Mouse (Mus musculus) spleen, postnatal 14 days (tissue): ENCODE results near the gene Zfp273.
"Not testable (repeated sequence)": the region's sequence is repeated elsewhere in the genome, so short reads cannot be mapped to it uniquely, and the experiment has no call there.

Experiments used
- DNase-seq, 2 experiments: peaks; one replicate each; pipeline ENCODE4 v3.0.0; 2021 to 2022; ENCODE audit warnings: low spot score in 2 of 2

The Zfp273 gene

GRCm38 (mm10) chr13:67813710-67814660 is at the start of gene Zfp273:
Gene Zfp273 (plus strand): TSS chr13:67813740.
- DNase-seq: peak; percentile 23 to 29

- DNase-seq: peak in 1 of 2 experiments; percentile 35
These were observed 34.0 kb upstream of the Zfp273 start, which contains the start of gene Zfp493 for GRCm38 (mm10) chr13:67779265-67780221. Gene Zfp493 (plus strand): TSS chr13:67779693.

GRCm38 (mm10) chr13:67791921-67792455 is 21.6 kb upstream of the Zfp273 start:
- no peak for DNase-seq

- DNase-seq: no peak
These were observed 14.9 kb upstream of the Zfp273 start for GRCm38 (mm10) chr13:67798618-67799017.

- DNase-seq: not testable (repeated sequence)
These were observed 14.4 kb upstream of the Zfp273 start for GRCm38 (mm10) chr13:67799151-67799550.

- DNase-seq: no peak
These were observed 1.8 kb upstream of the Zfp273 start for GRCm38 (mm10) chr13:67811651-67812210.

- DNase-seq: no peak
These were observed 405 bp upstream of the Zfp273 start for GRCm38 (mm10) chr13:67812961-67813709.

GRCm38 (mm10) chr13:67818636-67819035 is 5.1 kb downstream of the Zfp273 start:
- DNase-seq: no peak

- peak in 1 of 2 experiments; percentile 23 for DNase-seq
These were observed 17.4 kb downstream of the Zfp273 start, which contains the start of gene Gm10037 for GRCm38 (mm10) chr13:67830911-67831336. Gene Gm10037 (plus strand): TSS chr13:67831106.

- DNase-seq: not testable (repeated sequence)
These were observed 19.6 kb downstream of the Zfp273 start for GRCm38 (mm10) chr13:67833137-67833536.

GRCm38 (mm10) chr13:67843775-67844118 is 30.2 kb downstream of the Zfp273 start:
- no peak for DNase-seq

- DNase-seq: peak in 1 of 2 experiments; percentile 32
These were observed 30.7 kb downstream of the Zfp273 start for GRCm38 (mm10) chr13:67844119-67844852.

GRCm38 (mm10) chr13:67844853-67845194 is 31.3 kb downstream of the Zfp273 start:
- no peak for DNase-seq

- DNase-seq: no peak
These were observed 36.8 kb downstream of the Zfp273 start for GRCm38 (mm10) chr13:67850361-67850760.

GRCm38 (mm10) chr13:67853130-67853529 is 39.6 kb downstream of the Zfp273 start:
- DNase-seq: no peak

- no peak for DNase-seq
These were observed 40.4 kb downstream of the Zfp273 start for GRCm38 (mm10) chr13:67853983-67854382.

- no peak for DNase-seq
These were observed 43.8 kb downstream of the Zfp273 start for GRCm38 (mm10) chr13:67857317-67857716.

GRCm38 (mm10) chr13:67862508-67862907 is 49.0 kb downstream of the Zfp273 start:
- DNase-seq: no peak

GRCm38 (mm10) chr13:67863026-67863425 is 49.5 kb downstream of the Zfp273 start, which contains the start of gene BC048507:
Gene BC048507 (plus strand): TSS chr13:67863326.
- no peak for DNase-seq
